Mouse (Mus musculus) stomach, postnatal 0 days (tissue): ENCODE measurements around the gene Psmd13.

Experiments used
- CTCF ChIP-seq: IDR thresholded peaks from 2 replicates; pipeline ENCODE4 v1.5.1; 2016; ENCODE audit warnings: antibody characterized with exemption, low read depth, mild to moderate bottlenecking, moderate library complexity
- EP300 ChIP-seq: optimal IDR thresholded peaks from 2 replicates; pipeline ENCODE3; 2016; ENCODE audit warnings: antibody characterized with exemption

DNA sequence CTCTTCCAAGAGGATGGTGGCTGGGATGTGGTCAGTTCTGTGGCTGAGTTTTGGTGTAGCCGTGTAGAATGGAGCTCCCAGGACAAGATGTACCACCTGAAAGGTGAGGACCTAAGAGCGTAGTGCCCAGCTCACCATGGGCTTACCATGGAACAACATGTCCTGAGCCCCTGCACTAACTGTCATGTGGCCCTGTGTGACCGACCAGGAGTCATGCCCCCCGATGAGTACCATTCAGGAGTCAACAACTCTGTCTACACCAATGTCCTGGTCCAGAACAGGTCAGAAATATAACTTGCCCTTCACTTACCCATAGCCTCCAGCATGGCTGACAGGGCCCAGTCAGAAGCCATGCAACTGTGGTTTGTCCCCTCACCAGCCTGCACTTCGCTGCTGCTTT, 63.5 kb downstream of the Psmd13 start:
- no peak for TF ChIP-seq CTCF
- no peak for TF ChIP-seq EP300
